Mouse (Mus musculus) lung, adult 2 months (tissue): ENCODE results near the gene A930004D18Rik. TPM values are rescaled to one million over a fixed set of nuclear protein-coding genes. Genes with fewer than 3 reads are reported as not detected.

ENCODE experiments used
- DNase-seq: peaks from one replicate; pipeline ENCODE4 v3.0.0; 2022
- H3K4me1 ChIP-seq: fragments of 200-500 bp; 2 replicates; pipeline ENCODE4 v1.6.1; 2011; ENCODE audit warnings: low read length; ENCODE audit not compliant: control insufficient read depth, insufficient read depth
- H3K4me3 ChIP-seq: fragments of 200-500 bp; replicated peaks from 2 replicates; pipeline ENCODE3; 2011; ENCODE audit warnings: low read depth, mild to moderate bottlenecking, control low read depth, low read length; ENCODE audit errors: extremely low read depth
- CTCF ChIP-seq: fragments of 200-500 bp; IDR thresholded peaks from 2 replicates; pipeline ENCODE4 v1.5.1; 2011; ENCODE audit warnings: mild to moderate bottlenecking, low read length, control low read depth; ENCODE audit not compliant: insufficient read depth
- POLR2A ChIP-seq: fragments of 200-500 bp; IDR thresholded peaks from 2 replicates; pipeline ENCODE4 v1.6.1; 2011; ENCODE audit warnings: low read depth, mild to moderate bottlenecking, control low read depth, low read length, borderline replicate concordance; ENCODE audit errors: extremely low read depth
- WGBS: fragments of 180-500 bp; shearing (Covaris S2); methylation state at CpG from one replicate; pipeline ENCODE4 v1.1.7; 2018; 5-methylcytosine and 5-hydroxymethylcytosine counted together
- polyA plus RNA-seq: library from polyadenylated mRNA; depleted of rRNA; stranded (reverse); fragments of >200 nt; gene quantifications from 2 replicates; pipeline ENCODE4 v1.2.3, GENCODE M21; 2012

The A930004D18Rik gene
- polyA plus RNA-seq, 1 experiment: 4.4 TPM

DNA sequence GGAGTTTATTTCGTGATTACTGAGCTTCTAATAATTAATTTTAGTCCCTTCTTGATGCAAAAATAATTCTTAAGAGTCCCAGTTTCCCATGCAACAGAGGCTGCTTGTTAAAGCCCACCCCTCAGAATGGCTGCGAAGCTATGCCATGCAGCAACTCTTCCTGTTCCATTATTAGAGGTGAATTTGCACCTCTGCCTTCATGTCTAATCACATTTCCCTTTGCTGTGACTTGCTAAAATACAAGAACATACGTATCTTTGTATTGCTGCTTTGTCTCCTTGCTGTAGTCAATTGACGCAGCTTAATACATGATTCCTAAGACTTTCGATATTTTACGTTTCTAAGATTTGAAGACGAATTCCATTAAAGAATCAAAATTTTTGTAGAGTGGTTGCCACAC is 7.9 kb downstream of the A930004D18Rik start:
- TF ChIP-seq POLR2A (no peak), CTCF (no peak)
- DNase-seq: no peak
- WGBS: over 99% methylated on average over 7 of the region's 7 CpGs
- Histone ChIP-seq H3K4me1 (peaks cover 10% of the 10 kb centered on the region), H3K4me3 (no peak overlapping the region)

DNA sequence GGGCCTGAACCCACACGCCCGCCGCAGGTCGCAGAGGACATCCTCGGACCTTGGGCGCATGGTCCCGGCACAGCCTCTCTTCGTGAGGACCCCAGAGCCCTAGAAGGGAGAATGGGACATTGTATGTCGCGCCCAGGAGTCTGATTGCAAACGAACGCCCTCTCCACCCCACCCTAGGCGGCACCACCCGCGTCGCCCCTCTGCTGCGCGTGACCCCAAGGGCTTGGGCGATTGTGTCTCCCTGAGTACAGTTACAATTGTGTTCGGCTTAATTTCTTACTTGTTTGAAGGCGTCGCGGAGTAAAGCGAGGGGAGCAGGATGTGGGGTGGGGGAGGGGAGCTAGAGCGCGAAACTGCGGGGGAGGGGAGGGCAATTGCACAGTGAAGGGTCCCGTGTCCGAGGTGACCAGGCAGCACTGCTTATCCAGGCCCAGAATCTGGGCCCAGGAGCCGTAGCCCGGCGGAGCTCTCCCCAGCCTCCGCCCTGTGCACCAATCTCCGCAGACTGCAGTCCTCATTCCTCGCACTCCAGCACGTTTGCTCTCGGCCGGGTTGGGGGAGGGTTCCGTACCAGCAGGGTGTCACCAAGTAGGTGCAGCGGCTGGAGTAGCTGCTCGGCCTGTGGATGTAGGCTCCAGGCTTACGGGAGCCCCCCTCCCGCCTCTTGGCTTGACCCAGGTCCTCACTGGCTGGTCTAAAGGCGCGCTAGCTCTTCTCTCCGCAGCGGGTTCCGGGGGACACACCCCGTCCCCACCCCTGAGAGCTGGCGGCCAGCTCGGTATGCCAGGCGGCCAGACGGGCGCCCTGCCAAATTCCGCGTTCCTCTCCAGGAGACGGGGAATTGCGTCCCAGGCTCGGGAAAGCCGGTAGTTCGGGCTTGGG is 9.2 kb downstream of the A930004D18Rik start:
- under 1% methylated on average over 61 of the region's 61 CpGs for WGBS
- Histone ChIP-seq H3K4me3 (peak overlapping the region; percentile 77), H3K4me1 (peaks cover 10% of the 10 kb centered on the region)
- TF ChIP-seq POLR2A (peak; percentile 70; the same call in 1 of the 2 replicates), CTCF (no peak)
- DNase-seq: peak; percentile 97

DNA sequence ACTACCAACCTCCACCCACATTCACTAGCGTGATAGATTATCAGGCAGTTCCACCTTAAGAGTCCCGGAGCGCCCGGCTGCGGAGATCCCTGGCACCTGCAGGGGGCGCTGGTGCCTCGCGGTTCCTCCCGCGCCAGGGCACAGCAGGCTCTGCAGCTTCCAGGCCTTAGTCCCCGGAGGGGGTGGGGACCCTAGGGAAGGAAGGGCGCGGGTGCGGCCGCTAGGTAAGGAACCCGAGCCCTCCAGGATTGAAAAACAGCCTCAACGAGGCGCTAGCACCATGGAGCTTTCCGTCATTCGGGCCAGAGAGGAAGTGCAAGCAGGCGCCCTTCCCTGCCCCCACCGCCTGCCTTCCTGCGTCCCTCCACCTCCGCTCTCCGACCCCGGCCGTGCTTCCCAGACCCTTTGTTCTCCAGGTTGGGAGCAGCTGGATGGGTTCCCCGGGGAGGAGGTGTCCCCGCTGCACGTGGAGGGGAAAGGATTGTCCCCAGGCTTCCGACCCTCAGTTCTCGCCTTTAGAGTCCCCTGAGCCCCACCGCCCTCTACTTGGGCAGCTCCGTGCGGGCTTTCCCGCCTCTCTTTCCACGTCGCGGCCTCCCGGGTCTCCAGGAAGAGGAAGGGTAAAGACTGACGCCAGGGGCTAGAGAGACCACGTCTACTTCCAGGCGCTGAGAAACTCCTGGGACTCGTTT is 9.9 kb downstream of the A930004D18Rik start:
- DNase-seq: peak; percentile 94

DNA sequence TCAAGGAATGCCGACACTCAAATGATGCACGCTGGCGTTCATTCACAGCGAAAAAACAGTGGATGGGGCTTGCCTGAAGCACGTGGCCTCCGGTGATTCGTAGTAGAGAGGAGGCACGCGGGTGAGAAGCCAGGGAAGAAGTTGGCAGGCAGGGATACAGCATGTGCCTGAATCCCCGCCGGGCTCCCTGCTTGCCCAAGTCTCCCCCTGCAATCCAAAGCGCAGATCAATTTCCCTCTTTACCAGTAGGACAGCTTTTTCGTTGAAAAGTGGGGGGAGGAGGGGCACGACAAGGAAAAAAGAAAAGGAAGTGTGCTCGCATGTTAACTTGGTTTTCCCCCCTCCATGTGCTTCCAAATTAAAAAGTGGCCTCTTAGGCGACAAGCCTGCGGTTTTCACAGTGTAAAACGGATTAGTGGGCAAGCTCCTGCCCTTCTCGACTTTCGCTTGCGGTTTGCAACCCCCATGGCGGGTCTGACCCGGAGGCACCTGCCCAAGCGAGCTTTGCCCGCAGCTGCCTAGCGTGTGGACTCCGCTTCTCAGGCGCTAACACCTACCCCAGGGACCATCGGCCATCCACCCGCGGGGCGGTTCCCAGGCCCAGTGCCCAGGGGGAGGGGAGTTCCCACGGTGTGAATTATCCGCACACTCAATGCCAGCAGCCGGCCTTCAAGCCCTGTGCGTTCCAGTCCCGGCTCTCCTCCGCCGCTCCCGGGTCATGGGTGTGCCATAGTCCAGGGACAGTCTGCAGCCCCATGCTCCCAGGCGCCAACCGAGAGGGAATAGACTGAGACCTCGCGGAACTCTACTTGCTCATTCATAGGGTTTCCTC is 11.2 kb downstream of the A930004D18Rik start:
- under 1% methylated on average over 44 of the region's 44 CpGs for WGBS
- Histone ChIP-seq H3K4me3 (peak overlapping the region; percentile 69), H3K4me1 (peaks cover 5% of the 10 kb centered on the region)
- TF ChIP-seq CTCF (no peak), POLR2A (no peak)
- peak; percentile 66 for DNase-seq

More for the DNA sequence above, 9.9 kb downstream of the A930004D18Rik start:
- Histone ChIP-seq H3K4me3 (peak overlapping the region; percentile 77), H3K4me1 (peaks cover 10% of the 10 kb centered on the region)
- TF ChIP-seq CTCF (peak; percentile 56), POLR2A (0 out of 2 replicates have a peak, but pooled peaks have one; percentile 32)
- 1% methylated on average over 44 of the region's 44 CpGs for WGBS

DNA sequence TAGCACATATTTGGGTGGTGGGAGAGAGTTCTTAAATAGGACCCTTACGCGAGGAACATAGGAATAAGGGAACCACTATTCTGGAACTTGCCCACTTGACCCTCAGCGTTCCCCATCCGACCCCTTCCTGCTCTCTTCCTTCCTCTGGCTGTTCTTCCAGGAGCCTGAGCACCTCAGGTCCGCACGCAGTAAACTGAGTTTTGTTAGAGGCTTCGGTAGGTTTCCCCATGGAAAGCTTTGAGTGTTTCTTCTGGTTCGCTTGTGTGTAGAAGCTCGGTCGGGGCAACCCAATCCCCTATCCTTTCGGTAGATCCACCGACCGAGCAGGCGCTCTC is 11.8 kb downstream of the A930004D18Rik start:
- TF ChIP-seq CTCF (no peak), POLR2A (no peak)
- H3K4me1 ChIP-seq: peaks cover 3% of the 10 kb centered on the region
- 11% methylated on average over 14 of the region's 14 CpGs for WGBS
- DNase-seq: no peak
- peak overlapping the region; percentile 69 for H3K4me3 ChIP-seq

DNA sequence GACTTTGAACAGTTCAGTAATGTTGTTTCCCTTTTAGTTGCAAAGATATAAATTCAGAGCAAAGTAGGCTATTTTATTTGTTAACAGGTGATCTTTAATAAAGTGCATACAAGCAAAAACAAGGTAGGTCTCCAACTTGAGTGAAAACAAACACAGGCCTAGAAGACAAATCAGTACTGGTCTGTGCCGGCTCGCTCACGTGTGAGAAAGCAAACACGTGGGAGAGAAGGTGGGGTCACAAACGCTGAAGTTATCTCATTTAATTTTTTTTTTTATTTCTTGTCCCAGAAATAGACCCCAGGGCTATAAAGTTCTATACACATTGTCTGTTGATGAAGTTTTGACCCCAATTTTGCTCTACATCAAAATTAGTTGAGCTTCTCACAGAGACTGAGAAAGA is 12.4 kb downstream of the A930004D18Rik start:
- Histone ChIP-seq H3K4me1 (peaks cover 3% of the 10 kb centered on the region), H3K4me3 (no peak overlapping the region)
- no peak for DNase-seq
- TF ChIP-seq CTCF (no peak), POLR2A (no peak)
- 77% methylated on average over 5 of the region's 5 CpGs for WGBS

DNA sequence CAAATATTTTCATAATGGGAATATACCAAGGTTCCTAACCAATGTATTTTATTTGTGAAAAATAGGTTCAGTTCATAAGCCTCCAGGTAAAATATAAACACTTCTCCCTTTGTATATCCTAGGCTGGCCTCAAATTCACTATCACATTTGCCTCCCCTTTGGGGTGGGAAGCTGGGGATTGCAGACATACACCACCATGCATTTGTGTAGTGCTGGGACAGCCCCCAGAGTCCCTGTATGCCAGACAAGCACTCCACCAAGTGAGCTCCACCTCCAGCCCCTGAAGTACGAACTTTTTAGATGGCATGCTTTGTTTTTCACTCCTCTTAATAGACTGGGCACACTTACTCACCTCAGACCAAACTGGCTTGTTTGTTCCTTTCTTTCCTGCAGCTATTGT is 14.7 kb downstream of the A930004D18Rik start:
- Histone ChIP-seq H3K4me3 (no peak overlapping the region), H3K4me1 (peaks cover 3% of the 10 kb centered on the region)
- TF ChIP-seq CTCF (no peak), POLR2A (no peak)
- WGBS: 44% methylated on average over 1 of the region's 1 CpGs
- no peak for DNase-seq

DNA sequence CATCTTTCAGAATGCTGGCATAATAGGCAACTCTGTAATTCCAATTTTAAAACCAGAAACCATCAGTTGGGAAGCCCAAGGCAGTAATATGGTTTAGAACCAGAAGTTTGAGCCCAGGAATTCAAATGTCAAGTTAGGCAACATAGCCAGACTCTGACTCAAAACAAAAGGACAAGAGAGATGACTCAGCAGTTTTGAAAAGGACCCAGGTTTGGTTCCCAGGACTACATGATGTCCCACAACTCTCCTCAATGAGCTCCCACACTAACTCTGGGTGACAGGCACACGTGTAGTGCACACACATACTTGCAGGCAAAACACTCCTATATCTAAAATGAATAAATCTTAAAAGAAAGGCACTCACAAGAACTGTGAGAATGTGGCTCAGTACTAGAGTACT is 18.4 kb downstream of the A930004D18Rik start:
- H3K4me3 ChIP-seq: no peak overlapping the region
- no peak for TF ChIP-seq CTCF
- TF ChIP-seq POLR2A: no peak
- H3K4me1 ChIP-seq: no peaks in the 10 kb centered on the region
- no peak for DNase-seq
- WGBS: 61% methylated on average over 1 of the region's 1 CpGs

DNA sequence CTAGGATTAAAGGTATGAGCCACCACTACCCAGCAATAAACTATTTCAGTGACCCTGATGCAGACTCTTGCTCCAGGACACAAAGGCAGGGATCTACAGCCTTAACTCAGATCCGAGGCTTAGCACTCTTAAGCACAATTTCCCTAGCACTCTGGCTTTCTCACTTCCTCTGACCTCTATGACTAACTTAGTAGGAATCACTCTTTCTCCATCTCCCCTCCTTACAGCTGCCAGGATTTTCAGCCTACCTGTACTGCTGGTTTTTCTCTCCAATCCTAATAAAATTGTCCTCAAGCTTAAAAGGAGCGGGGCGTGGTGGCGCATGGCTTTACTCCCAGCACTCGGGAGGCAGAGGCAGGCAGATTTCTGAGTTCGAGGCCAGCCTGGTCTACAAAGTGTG is 20.2 kb downstream of the A930004D18Rik start:
- Histone ChIP-seq H3K4me3 (no peak overlapping the region), H3K4me1 (no peaks in the 10 kb centered on the region)
- DNase-seq: no peak
- TF ChIP-seq POLR2A: no peak
- no peak for TF ChIP-seq CTCF
- WGBS: 95% methylated on average over 6 of the region's 6 CpGs

DNA sequence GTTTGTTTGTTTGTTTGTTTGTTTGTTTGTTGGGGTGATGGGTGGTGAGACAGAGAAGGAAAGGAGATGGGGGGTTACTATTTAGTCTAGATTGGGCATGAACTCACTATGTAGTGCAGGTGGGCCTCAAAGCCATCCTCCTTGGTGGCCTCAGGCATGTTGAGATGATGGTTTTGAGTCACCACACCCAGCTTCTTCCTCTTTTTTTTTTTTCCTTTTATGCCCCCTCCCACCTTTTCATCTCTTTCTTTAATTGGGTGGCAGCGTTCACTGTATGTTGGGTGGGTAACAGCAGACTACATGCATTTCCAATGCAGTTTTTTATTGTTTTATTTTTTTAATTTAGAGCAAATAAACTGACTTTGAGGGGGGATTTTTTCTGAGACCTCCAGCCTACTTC is 20.9 kb downstream of the A930004D18Rik start:
- no peak overlapping the region for H3K4me3 ChIP-seq
- WGBS: 88% methylated on average over 1 of the region's 1 CpGs
- TF ChIP-seq POLR2A (no peak), CTCF (no peak)

More for the DNA sequence above, 20.9 kb downstream of the A930004D18Rik start:
- no peak for DNase-seq
- no peaks in the 10 kb centered on the region for H3K4me1 ChIP-seq
